Mouse (Mus musculus) midbrain, embryonic 14.5 days (tissue): ENCODE data around the gene Rnf126. TPM values are rescaled to one million over a fixed set of nuclear protein-coding genes. Genes with fewer than 3 reads are reported as not detected.

Source experiments
- ATAC-seq: fragments of 200-750 bp; cut with Nextera tagmentation; 2 replicates; pipeline ENCODE4 v1.8.0; 2017; ENCODE audit warnings: moderate number of reproducible peaks, moderate library complexity; ENCODE audit not compliant: low FRiP score, low TSS enrichment
- DNase-seq: peaks from one replicate; pipeline ENCODE4 v3.0.0-alpha.2; 2015
- H3K27ac ChIP-seq: fragments of 300-500 bp; sonication (generic); replicated peaks from 2 replicates; pipeline ENCODE4 v1.5.1; 2014; ENCODE audit warnings: mild to moderate bottlenecking, low read depth, low read length, moderate library complexity
- H3K27me3 ChIP-seq: fragments of 300-500 bp; sonication (generic); 2 replicates; pipeline ENCODE4 v1.6.1; 2014; ENCODE audit warnings: low read length, control low read depth, mixed read lengths; ENCODE audit not compliant: control insufficient read depth, insufficient read depth
- H3K36me3 ChIP-seq: fragments of 300-500 bp; sonication (generic); 2 replicates; pipeline ENCODE4 v1.6.1; 2014; ENCODE audit warnings: low read length, control low read depth; ENCODE audit not compliant: control insufficient read depth, insufficient read depth
- H3K4me1 ChIP-seq: fragments of 300-500 bp; sonication (generic); 2 replicates; pipeline ENCODE4 v1.6.1; 2014; ENCODE audit warnings: mild to moderate bottlenecking, antibody characterized with exemption, low read length, control low read depth; ENCODE audit not compliant: control insufficient read depth, insufficient read depth
- H3K4me2 ChIP-seq: fragments of 300-500 bp; sonication (generic); 2 replicates; pipeline ENCODE4 v1.6.1; 2014; ENCODE audit warnings: mild to moderate bottlenecking, low read length, moderate library complexity
- H3K4me3 ChIP-seq: fragments of 300-500 bp; sonication (generic); replicated peaks from 2 replicates; pipeline ENCODE4 v1.5.1; 2014; ENCODE audit warnings: low read depth, low read length
- H3K9ac ChIP-seq: fragments of 300-500 bp; sonication (generic); replicated peaks from 2 replicates; pipeline ENCODE4 v1.6.1; 2014; ENCODE audit warnings: mild to moderate bottlenecking, low read length, moderate library complexity
- H3K9me3 ChIP-seq: fragments of 300-500 bp; sonication (generic); 2 replicates; pipeline ENCODE4 v1.6.1; 2016; ENCODE audit warnings: low read length, control low read depth, mixed read lengths; ENCODE audit not compliant: control insufficient read depth
- WGBS: fragments of 180-500 bp; shearing (Covaris S2); extraction: QIAGEN DNeasy Blood & Tissue Kit; methylation state at CpG from one replicate; pipeline ENCODE4 v1.1.7; 2014; 5-methylcytosine and 5-hydroxymethylcytosine counted together
- polyA plus RNA-seq: library from polyadenylated mRNA; unstranded; fragments of >200 nt; fragmentation: Nextera tagmentation; extraction: Ambion mirVana; gene quantifications from 2 replicates; pipeline ENCODE4 v1.2.1, GENCODE M21; 2014

The Rnf126 gene
- polyA plus RNA-seq, 1 experiment from 2014 or later: 94.6 TPM

GRCm38 (mm10) chr10:79783920-79784800 lies 17.4 kb upstream of the Rnf126 start:
- Histone ChIP-seq H3K36me3 (no peaks in the 10 kb centered on the region), H3K27me3 (peaks cover 20% of the 10 kb centered on the region; the same call in 1 of the 2 replicates), H3K4me1 (peaks cover 7% of the 10 kb centered on the region; the same call in 1 of the 2 replicates), H3K4me3 (no peak overlapping the region), H3K9me3 (no peaks in the 10 kb centered on the region), H3K9ac (0 out of 2 replicates have a peak overlapping the region, but pooled peaks have one; percentile 1), H3K4me2 (no peak overlapping the region), H3K27ac (no peak overlapping the region)
- 37% methylated on average over 27 of the region's 27 CpGs for WGBS
- ATAC-seq (no peak), DNase-seq (peak; percentile 73)

- 59% methylated on average over 7 of the region's 7 CpGs for WGBS
- Histone ChIP-seq H3K4me2 (no peak overlapping the region), H3K9me3 (no peaks in the 10 kb centered on the region), H3K9ac (no peak overlapping the region), H3K27me3 (peaks cover 27% of the 10 kb centered on the region; the same call in 1 of the 2 replicates), H3K4me3 (no peak overlapping the region), H3K36me3 (no peaks in the 10 kb centered on the region), H3K4me1 (peaks cover 7% of the 10 kb centered on the region; the same call in 1 of the 2 replicates), H3K27ac (no peak overlapping the region)
- ATAC-seq (no peak), DNase-seq (no peak)
These were observed 16.3 kb upstream of the Rnf126 start for GRCm38 (mm10) chr10:79783050-79783449.

GRCm38 (mm10) chr10:79781956-79782355 lies 15.2 kb upstream of the Rnf126 start:
- 58% methylated on average over 5 of the region's 5 CpGs for WGBS
- H3K27ac ChIP-seq: no peak overlapping the region
- H3K36me3 ChIP-seq: no peaks in the 10 kb centered on the region
- no peak overlapping the region for H3K9ac ChIP-seq
- H3K27me3 ChIP-seq: peaks cover 33% of the 10 kb centered on the region; the same call in 1 of the 2 replicates
- no peak overlapping the region for H3K4me3 ChIP-seq
- no peaks in the 10 kb centered on the region for H3K9me3 ChIP-seq
- H3K4me2 ChIP-seq: no peak overlapping the region
- no peak for ATAC-seq
- H3K4me1 ChIP-seq: peaks cover 7% of the 10 kb centered on the region; the same call in 1 of the 2 replicates
- no peak for DNase-seq

GRCm38 (mm10) chr10:79781139-79781538 lies 14.4 kb upstream of the Rnf126 start:
- WGBS: 31% methylated on average over 21 of the region's 21 CpGs
- Histone ChIP-seq H3K27me3 (peaks cover 37% of the 10 kb centered on the region; the same call in 1 of the 2 replicates), H3K4me3 (peak overlapping the region; percentile 40), H3K9me3 (no peaks in the 10 kb centered on the region), H3K4me2 (peak overlapping the region; percentile 70), H3K9ac (no peak overlapping the region), H3K27ac (no peak overlapping the region), H3K4me1 (peaks cover 7% of the 10 kb centered on the region; the same call in 1 of the 2 replicates), H3K36me3 (no peaks in the 10 kb centered on the region)
- no peak for DNase-seq
- no peak for ATAC-seq

- Histone ChIP-seq H3K27me3 (peaks cover 37% of the 10 kb centered on the region; the same call in 1 of the 2 replicates), H3K36me3 (no peaks in the 10 kb centered on the region), H3K9me3 (no peaks in the 10 kb centered on the region), H3K4me3 (peak overlapping the region; percentile 40), H3K9ac (no peak overlapping the region), H3K4me2 (peak overlapping the region; percentile 70), H3K4me1 (peaks cover 7% of the 10 kb centered on the region; the same call in 1 of the 2 replicates), H3K27ac (no peak overlapping the region)
- under 1% methylated on average over 13 of the region's 13 CpGs for WGBS
- DNase-seq: peak; percentile 64
- no peak; the same call in 1 of the 2 replicates for ATAC-seq
These were observed 13.9 kb upstream of the Rnf126 start for GRCm38 (mm10) chr10:79780664-79781015.

- Histone ChIP-seq H3K36me3 (no peaks in the 10 kb centered on the region), H3K9ac (no peak overlapping the region), H3K4me3 (peak overlapping the region; percentile 40), H3K9me3 (peaks cover 1% of the 10 kb centered on the region; the same call in 1 of the 2 replicates), H3K27ac (no peak overlapping the region), H3K4me1 (peaks cover 7% of the 10 kb centered on the region; the same call in 1 of the 2 replicates), H3K4me2 (peak overlapping the region; percentile 70), H3K27me3 (peaks cover 37% of the 10 kb centered on the region; the same call in 1 of the 2 replicates)
- ATAC-seq: peak; percentile 89
- peak; percentile 94 for DNase-seq
- 2% methylated on average over 55 of the region's 55 CpGs for WGBS
These were observed 13.3 kb upstream of the Rnf126 start for GRCm38 (mm10) chr10:79779784-79780663.

GRCm38 (mm10) chr10:79779193-79779592 lies 12.4 kb upstream of the Rnf126 start:
- WGBS: 10% methylated on average over 2 of the region's 2 CpGs
- ATAC-seq: no peak
- Histone ChIP-seq H3K9me3 (peaks cover 3% of the 10 kb centered on the region; the same call in 1 of the 2 replicates), H3K27me3 (peaks cover 37% of the 10 kb centered on the region; the same call in 1 of the 2 replicates), H3K36me3 (no peaks in the 10 kb centered on the region), H3K4me2 (no peak overlapping the region), H3K27ac (no peak overlapping the region), H3K4me1 (peaks cover 7% of the 10 kb centered on the region; the same call in 1 of the 2 replicates), H3K4me3 (no peak overlapping the region), H3K9ac (no peak overlapping the region)
- no peak for DNase-seq

- H3K27me3 ChIP-seq: peaks cover 37% of the 10 kb centered on the region; the same call in 1 of the 2 replicates
- H3K9me3 ChIP-seq: peaks cover 3% of the 10 kb centered on the region; the same call in 1 of the 2 replicates
- H3K4me2 ChIP-seq: no peak overlapping the region
- no peak for ATAC-seq
- no peak overlapping the region for H3K4me3 ChIP-seq
- no peak overlapping the region for H3K27ac ChIP-seq
- H3K9ac ChIP-seq: no peak overlapping the region
- H3K36me3 ChIP-seq: no peaks in the 10 kb centered on the region
- 10% methylated on average over 15 of the region's 15 CpGs for WGBS
- H3K4me1 ChIP-seq: peaks cover 7% of the 10 kb centered on the region; the same call in 1 of the 2 replicates
- peak; percentile 71 for DNase-seq
These were observed 11.3 kb upstream of the Rnf126 start for GRCm38 (mm10) chr10:79778006-79778405.
